Mouse (Mus musculus): ENCODE data around the gene BC035044. TPM values are rescaled to one million over a fixed set of nuclear protein-coding genes. Genes with fewer than 3 reads are reported as not detected.
"Not testable (repeated sequence)": the region's sequence is repeated elsewhere in the genome, so short reads cannot be mapped to it uniquely, and the experiment has no call there.

BC035044 gene
- total RNA-seq, 2 experiments from 2014 or later: 149 to 164 TPM

GRCm38 (mm10) chr6:128851151-128851550, 39.8 kb downstream of the BC035044 start:
- 0 out of 2 replicates have a peak, but pooled peaks have one; percentile 11 for ATAC-seq (ENCODE audit: poor library complexity, severe bottlenecking)

- no peak for ATAC-seq (ENCODE audit: poor library complexity, severe bottlenecking)
Observed at GRCm38 (mm10) chr6:128850671-128851070, 40.3 kb downstream of the BC035044 start.

- ATAC-seq (ENCODE audit: poor library complexity, severe bottlenecking): peak; percentile 35
Observed at GRCm38 (mm10) chr6:128849902-128850301, 41.0 kb downstream of the BC035044 start.

GRCm38 (mm10) chr6:128847401-128847800, 43.5 kb downstream of the BC035044 start:
- no peak for ATAC-seq (ENCODE audit: poor library complexity, severe bottlenecking)

GRCm38 (mm10) chr6:128845998-128846542, 44.9 kb downstream of the BC035044 start:
- ATAC-seq (ENCODE audit: poor library complexity, severe bottlenecking): no peak

- peak; percentile 66 for ATAC-seq (ENCODE audit: poor library complexity, severe bottlenecking)
Observed at GRCm38 (mm10) chr6:128845319-128845979, 45.5 kb downstream of the BC035044 start.

GRCm38 (mm10) chr6:128844586-128845080, 46.3 kb downstream of the BC035044 start:
- no peak for ATAC-seq (ENCODE audit: poor library complexity, severe bottlenecking)

- no peak for ATAC-seq (ENCODE audit: poor library complexity, severe bottlenecking)
Observed at GRCm38 (mm10) chr6:128844131-128844530, 46.8 kb downstream of the BC035044 start.

- ATAC-seq (ENCODE audit: poor library complexity, severe bottlenecking): peak; percentile 29
Observed at GRCm38 (mm10) chr6:128843479-128843992, 47.4 kb downstream of the BC035044 start.

GRCm38 (mm10) chr6:128842945-128843478, 47.9 kb downstream of the BC035044 start:
- ATAC-seq (ENCODE audit: poor library complexity, severe bottlenecking): peak; percentile 51

GRCm38 (mm10) chr6:128842356-128842944, 48.5 kb downstream of the BC035044 start:
- ATAC-seq (ENCODE audit: poor library complexity, severe bottlenecking): no peak

GRCm38 (mm10) chr6:128841327-128842089, 49.4 kb downstream of the BC035044 start:
- ATAC-seq (ENCODE audit: poor library complexity, severe bottlenecking): no peak

- ATAC-seq (ENCODE audit: poor library complexity, severe bottlenecking): not testable (repeated sequence)
Observed at GRCm38 (mm10) chr6:128840669-128841068, 50.3 kb downstream of the BC035044 start.

GRCm38 (mm10) chr6:128839921-128840320, 51.0 kb downstream of the BC035044 start:
- 0 out of 2 replicates have a peak, but pooled peaks have one; percentile 7 for ATAC-seq (ENCODE audit: poor library complexity, severe bottlenecking)

- peak; percentile 54 for ATAC-seq (ENCODE audit: poor library complexity, severe bottlenecking)
Observed at GRCm38 (mm10) chr6:128839266-128839771, 51.6 kb downstream of the BC035044 start.

- ATAC-seq (ENCODE audit: poor library complexity, severe bottlenecking): peak; percentile 14
Observed at GRCm38 (mm10) chr6:128838342-128839265, 52.3 kb downstream of the BC035044 start.

GRCm38 (mm10) chr6:128837454-128838341, 53.2 kb downstream of the BC035044 start:
- ATAC-seq (ENCODE audit: poor library complexity, severe bottlenecking): no peak

GRCm38 (mm10) chr6:128836955-128837334, 54.0 kb downstream of the BC035044 start:
- no peak for ATAC-seq (ENCODE audit: poor library complexity, severe bottlenecking)

Measured in megakaryocyte, adult 5-6 weeks (primary cell).